Mouse (Mus musculus): Measurements from ENCODE around the gene Aqp8.

GRCm38 (mm10) chr7:123453066-123453465 lies 9.0 kb upstream of the Aqp8 start:
- TF ChIP-seq POLR2A (IDR thresholded peaks at IDR 0.05; ENCODE audit: borderline replicate concordance, extremely low read depth, insufficient read depth, insufficient read length, poor library complexity, severe bottlenecking) (no peak), CTCF (IDR thresholded peaks at IDR 0.05; ENCODE audit: borderline replicate concordance, extremely low read depth, insufficient read depth, insufficient read length) (no peak)

Data from brain, embryonic 14.5 days (tissue).